Mouse (Mus musculus) adrenal gland (tissue): ENCODE measurements at regions not wholly inside any gene's neighbourhood (a gene's known extent, or its start where the extent isn't known, plus 50 kb on each side); places are given as distances from the start of the nearest gene placed in this dataset.

ENCODE experiments used
- intact Hi-C: fragments of 180-260 bp; cut with DNase I; formaldehyde crosslinking; loops from one replicate; pipeline ENCODE4 v1.15.1; 2025

- intact Hi-C loops: no loop called here
Measured at GRCm38 (mm10) chr9:52591188-52591587, 88.4 kb downstream of the AI593442 start.

DNA sequence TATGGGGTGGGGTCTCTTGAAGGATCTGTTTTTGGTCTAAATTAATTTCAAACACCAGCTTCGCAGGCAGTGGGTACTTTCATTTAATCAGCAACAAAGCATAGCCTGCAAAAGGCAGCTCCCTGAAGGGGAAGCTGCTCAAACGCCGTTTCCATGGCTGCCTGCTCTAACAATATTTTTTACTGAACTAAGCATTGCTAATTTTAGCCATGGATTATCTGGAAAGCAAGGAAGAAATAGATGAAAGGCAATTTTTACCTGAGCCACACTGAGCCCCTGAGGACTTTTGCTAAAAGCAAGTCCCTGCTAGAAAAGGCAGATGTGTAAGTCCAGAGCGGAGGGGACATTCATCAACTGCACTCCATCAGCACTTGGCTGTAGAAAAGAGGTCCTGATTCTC is 105.5 kb downstream of the AI593442 start:
- intact Hi-C loops: no loop called here

GRCm38 (mm10) chr9:52551577-52552281 is 127.9 kb downstream of the AI593442 start:
- intact Hi-C loops: no loop called here

- intact Hi-C loops: no loop called here
Measured at GRCm38 (mm10) chr9:52546071-52546470, 133.5 kb downstream of the AI593442 start.

- intact Hi-C loops: no loop called here
Measured at GRCm38 (mm10) chr9:52539086-52539485, 140.5 kb downstream of the AI593442 start.

GRCm38 (mm10) chr9:52529444-52529915 is 150.1 kb downstream of the AI593442 start:
- intact Hi-C loops: no loop called here

GRCm38 (mm10) chr9:52500487-52500886 is 179.1 kb downstream of the AI593442 start:
- intact Hi-C loops: no loop called here

- intact Hi-C loops: loop anchor here (5.0 kb wide), 1 partner anchor 647 kb away; no protein-coding TSS in a partner anchor
Measured at GRCm38 (mm10) chr9:52495483-52496270, 183.9 kb downstream of the AI593442 start.

- intact Hi-C loops: no loop called here
Measured at GRCm38 (mm10) chr9:52492947-52493505, 186.6 kb downstream of the AI593442 start.

DNA sequence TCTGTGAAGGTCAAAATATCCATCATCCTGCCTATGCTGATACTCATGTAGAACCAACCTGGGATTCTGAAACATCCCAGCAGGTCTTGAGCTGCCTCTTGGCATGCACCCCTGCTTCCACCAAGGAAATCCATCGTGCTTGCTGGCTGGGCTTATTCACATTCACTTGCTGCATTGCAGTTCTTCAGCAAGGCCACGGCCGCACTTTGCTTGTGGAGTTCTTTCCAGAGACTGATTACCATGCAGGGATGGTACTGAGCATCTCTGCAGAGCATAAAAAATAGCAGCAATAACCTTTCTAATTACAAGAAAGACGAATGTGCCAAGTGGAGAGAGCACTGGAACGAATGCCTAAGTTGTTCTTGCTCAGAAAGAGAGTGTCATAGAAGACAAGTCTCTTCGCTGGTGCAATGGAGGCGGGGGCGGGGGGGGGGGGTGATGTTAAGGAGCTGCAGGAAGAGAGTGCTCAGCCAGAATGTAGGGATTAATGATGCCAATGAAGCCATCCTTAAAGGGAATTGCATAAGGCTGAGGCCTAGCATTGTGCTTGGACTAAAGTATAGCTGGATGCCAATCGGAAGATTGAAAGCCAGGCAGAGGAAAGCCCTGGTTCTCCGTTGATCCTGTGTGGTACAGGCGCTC is 205.9 kb downstream of the AI593442 start:
- intact Hi-C loops: no loop called here

DNA sequence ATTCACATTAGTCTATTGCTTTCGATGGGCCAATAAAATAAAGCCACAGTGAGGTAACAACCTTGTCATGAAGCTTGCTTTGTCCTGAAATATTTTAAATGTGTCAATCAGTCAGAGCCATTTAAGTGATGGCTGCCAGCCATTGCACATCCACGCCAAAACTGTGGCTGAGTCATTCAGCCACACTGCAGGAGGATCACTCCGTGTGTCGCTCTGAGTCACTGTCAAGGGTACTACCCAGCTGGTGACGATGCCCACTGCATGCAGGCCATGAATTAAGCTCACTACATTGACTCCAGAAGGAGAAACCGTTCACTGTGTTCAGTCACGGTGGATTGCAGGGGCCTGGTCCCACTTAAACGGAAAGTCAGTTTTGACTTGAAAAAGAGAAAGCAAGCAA is 206.7 kb downstream of the AI593442 start:
- intact Hi-C loops: no loop called here

DNA sequence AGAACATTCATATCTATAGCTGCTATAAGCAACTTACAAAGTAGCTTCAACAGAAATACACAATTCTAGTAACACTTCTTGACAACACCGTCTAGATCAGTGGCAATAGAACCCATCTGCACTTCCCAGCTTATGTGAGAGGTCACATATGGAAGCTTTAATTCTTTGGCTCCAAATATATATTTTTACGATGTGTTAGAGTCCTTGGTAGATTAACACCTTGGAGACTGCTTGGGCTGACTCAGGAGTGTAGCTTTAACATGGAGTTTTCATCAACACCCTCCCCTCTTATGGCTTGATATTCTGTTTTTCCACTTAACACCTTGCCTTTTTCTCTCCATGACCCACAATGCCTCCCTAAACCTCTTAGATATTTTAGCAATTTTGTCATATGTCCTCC is 221.1 kb downstream of the AI593442 start:
- intact Hi-C loops: no loop called here

DNA sequence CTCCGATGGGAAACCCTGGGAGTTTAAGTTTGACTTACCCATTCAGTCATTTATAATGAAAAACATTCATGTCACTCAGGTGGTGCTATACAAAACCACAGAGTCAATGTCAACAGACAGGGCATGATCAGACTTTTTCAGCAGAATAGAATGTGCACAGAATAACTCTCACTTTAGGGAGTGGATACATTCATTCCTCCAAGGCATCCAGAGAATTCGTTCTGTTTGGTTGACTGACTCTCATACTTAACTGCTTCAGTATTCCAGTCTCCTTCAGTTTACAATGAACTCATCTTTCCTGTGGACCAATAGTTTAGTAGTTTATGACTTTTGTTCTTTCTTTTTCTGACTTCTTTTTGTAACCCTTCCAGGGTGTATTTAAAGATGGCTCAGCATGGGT is 225.1 kb downstream of the AI593442 start:
- intact Hi-C loops: no loop called here

GRCm38 (mm10) chr9:52451792-52452191 is 227.8 kb downstream of the AI593442 start:
- intact Hi-C loops: no loop called here

DNA sequence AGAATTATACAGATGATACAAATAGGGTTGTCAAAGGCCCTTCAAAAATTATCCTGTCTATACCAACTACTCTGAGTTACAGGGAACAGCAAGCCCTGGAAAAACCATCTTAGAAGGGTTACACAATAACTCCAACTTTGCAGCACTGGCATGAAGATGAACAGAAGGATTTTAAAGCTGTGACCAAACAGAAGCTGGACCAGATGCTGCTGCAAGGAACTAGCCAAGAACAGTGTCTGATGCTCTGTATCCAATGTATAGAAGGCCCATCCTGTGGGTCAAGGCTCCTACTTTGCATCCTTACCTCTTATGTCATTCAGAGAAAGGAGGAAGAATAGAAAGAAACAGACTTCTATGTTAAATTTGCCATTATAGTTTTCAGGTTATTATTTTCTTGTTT is 231.3 kb downstream of the AI593442 start:
- intact Hi-C loops: no loop called here

DNA sequence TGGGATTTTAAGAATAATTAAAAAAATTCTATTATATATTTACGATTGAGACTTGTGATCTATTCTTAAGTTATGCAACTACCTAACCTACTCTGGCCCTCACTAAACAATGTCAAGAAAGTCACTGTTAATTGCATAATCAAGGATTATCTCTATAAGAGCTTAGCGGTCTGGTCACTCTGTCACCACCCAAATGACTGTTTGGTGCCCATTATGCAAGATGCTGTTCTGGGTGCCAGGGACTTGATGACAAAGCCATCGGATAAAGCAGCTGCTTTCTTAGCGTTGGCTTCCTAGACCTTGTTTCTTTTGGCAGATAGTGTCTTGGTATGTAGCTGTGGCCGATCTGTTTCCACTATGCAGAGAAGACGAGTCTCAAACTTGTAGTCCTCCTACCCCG is 236.4 kb downstream of the AI593442 start:
- intact Hi-C loops: no loop called here

- intact Hi-C loops: no loop called here
Measured at GRCm38 (mm10) chr9:52434215-52434614, 245.4 kb downstream of the AI593442 start.

GRCm38 (mm10) chr9:52425413-52425812 is 254.2 kb downstream of the AI593442 start:
- intact Hi-C loops: no loop called here

- intact Hi-C loops: no loop called here
Measured at GRCm38 (mm10) chr9:52422622-52423021, 254.2 kb upstream of the Zc3h12c start.

GRCm38 (mm10) chr9:52415706-52416105 is 247.3 kb upstream of the Zc3h12c start:
- intact Hi-C loops: no loop called here

DNA sequence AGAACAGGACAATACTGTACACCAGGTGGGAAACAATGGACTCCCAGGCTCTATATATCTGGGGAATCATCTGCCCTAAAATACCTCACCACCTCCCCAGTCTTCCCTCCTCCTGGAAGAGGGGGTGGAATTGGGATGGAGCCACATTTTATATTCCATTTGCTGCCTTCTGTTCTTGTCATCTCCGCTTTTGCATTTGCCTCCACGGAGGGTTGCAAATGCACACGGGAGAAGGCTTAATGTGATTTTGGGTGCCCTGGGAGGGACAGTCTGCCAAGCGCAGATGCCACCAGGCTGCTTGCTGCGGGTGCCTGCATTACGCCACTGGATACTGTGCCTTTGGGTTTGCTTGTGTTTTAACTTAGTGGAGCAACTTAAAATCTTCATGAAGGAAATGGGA is 239.5 kb upstream of the Zc3h12c start:
- intact Hi-C loops: no loop called here

DNA sequence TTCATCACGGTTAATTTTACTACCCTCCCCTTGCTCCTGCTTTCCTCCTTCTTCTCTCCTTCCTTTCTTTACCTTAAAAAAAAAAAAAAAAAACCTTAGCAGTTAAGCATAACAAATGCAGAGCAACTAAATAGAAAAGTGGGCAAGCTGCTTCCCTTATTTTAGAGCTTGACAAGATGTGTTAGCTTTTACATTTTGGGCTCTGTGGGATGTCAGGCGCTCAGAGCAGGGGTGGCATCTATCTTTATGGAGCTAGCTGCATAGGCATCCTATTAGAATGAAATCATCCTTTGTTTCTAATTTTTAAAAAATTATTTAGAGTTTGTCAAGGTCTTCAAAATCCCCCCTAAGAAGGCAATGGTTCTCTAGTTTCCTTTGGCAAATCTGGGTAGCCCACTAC is 234.1 kb upstream of the Zc3h12c start:
- intact Hi-C loops: no loop called here
